Mouse (Mus musculus): ENCODE data around the gene Pnlip.

Pnlip gene

DNA sequence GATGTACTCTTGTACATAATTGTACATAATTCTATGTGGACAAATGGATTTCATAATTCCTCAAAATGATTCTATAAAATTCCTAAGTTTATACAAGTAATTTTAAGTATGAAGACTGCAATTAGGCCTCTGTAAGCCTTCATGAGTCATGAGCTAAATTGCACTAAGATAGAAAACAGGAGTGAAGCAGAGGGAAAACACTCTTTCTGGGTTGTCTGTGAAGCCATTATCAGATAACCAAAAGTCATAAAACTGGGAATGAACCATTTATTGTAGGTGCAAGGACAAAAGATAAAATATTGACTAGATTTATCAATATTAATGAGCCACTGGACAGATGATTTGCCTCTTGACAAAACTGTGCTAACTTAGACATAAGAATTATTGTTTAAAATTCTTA lies 68.1 kb downstream of the Pnlip start:
- no peak for DNase-seq (ENCODE audit: extremely low read depth, low read depth, low spot score)

DNA sequence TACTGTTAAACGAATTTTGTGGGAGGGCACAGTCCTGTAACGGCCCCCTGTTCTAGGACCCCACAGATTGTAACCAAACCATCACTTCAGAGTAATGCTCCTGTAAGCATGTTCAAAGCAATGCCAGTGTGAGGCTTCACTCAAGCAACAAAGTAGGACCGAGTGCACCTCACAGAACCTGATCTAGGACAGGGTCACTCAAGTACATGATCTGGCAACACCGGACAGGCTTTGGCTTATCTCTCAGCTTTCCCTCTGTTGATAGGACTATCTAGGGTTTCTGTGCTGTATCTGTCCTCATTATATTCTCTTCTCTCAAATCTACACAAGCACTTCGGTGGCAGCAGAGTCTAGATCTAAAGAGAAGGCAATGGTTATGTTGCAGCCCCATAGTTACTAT lies 74.3 kb downstream of the Pnlip start:
- no peak for DNase-seq (ENCODE audit: extremely low read depth, low read depth, low spot score)

DNA sequence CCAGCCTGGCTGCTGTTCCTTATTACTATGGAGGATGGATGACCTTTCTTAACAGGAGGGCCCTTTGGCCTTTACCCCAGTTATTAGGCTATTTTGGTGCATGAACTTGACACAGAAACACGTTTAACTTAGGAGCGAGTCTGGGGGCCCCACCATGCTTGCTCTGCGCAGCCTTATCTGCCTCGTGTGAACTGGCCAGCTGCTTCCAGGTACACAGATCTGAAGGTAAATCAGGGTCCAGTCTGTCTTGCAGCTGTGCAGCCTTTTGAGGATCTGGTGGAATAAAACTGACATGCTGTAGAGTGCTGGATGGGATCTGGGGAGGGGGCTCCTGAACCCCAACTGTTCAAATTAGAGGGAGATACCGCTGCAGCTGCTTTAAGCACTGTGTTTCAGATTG lies 75.5 kb downstream of the Pnlip start:
- DNase-seq (ENCODE audit: extremely low read depth, low read depth, low spot score): no peak

DNA sequence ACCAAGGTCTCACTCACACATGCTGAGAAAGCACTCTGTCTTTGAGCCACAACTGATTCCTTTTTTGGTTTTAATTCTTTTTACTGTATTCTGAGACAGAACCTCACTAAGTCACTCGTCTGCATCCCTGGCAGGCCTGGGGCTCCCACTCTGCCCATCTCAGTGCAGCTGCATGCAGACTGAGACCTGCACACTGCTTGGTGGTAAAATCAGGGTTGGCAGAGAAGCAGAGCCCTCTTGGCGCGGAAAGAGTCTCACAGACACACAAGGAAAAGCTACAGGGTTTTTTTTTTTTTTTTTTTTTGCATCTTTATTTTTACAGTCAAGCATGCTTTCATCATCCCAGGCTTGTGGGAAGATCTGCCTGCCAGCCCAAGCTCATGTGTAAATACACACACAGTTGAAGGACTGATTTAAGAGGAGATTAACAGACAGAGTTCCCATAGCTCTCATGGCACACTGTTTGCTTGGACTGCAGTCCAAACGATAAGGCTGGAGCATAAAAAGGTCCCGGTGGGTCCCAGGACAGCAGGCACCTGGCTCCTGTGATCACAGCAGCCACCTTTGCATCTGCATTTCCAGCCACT lies 76.2 kb downstream of the Pnlip start, which contains the start of gene Pnliprp1:
Gene Pnliprp1 (plus strand): TSS at position 443 of the 587 bp plus-strand sequence.
- no peak for DNase-seq (ENCODE audit: extremely low read depth, low read depth, low spot score)
